Mouse (Mus musculus) MEL (cell line): ENCODE data around the gene Prkaa1. TPM values are rescaled to one million over a fixed set of nuclear protein-coding genes. Genes with fewer than 3 reads are reported as not detected.

Experiments
- DNase-seq: peaks from one replicate; pipeline ENCODE4 v3.0.0; 2011; ENCODE audit warnings: low read depth, low spot score
- H3K27ac ChIP-seq: 2 replicates; pipeline ENCODE4 v1.5.1; 2012; ENCODE audit warnings: low read depth, mild to moderate bottlenecking, control low read depth, low read length, moderate library complexity; ENCODE audit not compliant: control insufficient read depth
- H3K27me3 ChIP-seq, 2 experiments: fragments of 150-350 bp in 1 of 2; sonication (generic) in 1 of 2; 2 replicates each; pipeline ENCODE4 v1.6.1; 2012; ENCODE audit warnings: low read length in 2 of 2, mild to moderate bottlenecking in 2 of 2, improper control_type of control experiment in 1 of 2, moderate library complexity in 1 of 2; ENCODE audit not compliant: insufficient read depth in 2 of 2, control insufficient read depth in 1 of 2
- H3K36me3 ChIP-seq, 2 experiments: 2 replicates each; pipeline ENCODE4 v1.6.1; 2012 to 2014; ENCODE audit warnings: low read length in 2 of 2, improper control_type of control experiment in 1 of 2, inconsistent platforms in 1 of 2, mild to moderate bottlenecking in 1 of 2; ENCODE audit not compliant: insufficient read depth in 2 of 2, control insufficient read depth in 1 of 2
- H3K4me1 ChIP-seq, 2 experiments: fragments of 150-350 bp in 1 of 2; sonication (generic) in 1 of 2; 2 replicates each; pipeline ENCODE4 v1.6.1; 2012; ENCODE audit warnings: low read length in 2 of 2, improper control_type of control experiment in 1 of 2, mild to moderate bottlenecking in 1 of 2; ENCODE audit not compliant: insufficient read depth in 2 of 2, control insufficient read depth in 1 of 2
- H3K4me3 ChIP-seq, 2 experiments: fragments of 150-350 bp in 1 of 2; sonication (generic) in 1 of 2; 2 replicates each; pipeline ENCODE4 v1.5.1; 2012; ENCODE audit warnings: low read depth in 2 of 2, low read length in 2 of 2, mild to moderate bottlenecking in 2 of 2, moderate library complexity in 2 of 2, control low read depth in 1 of 2, improper control_type of control experiment in 1 of 2; ENCODE audit not compliant: control insufficient read depth in 1 of 2, insufficient read depth in 1 of 2
- H3K79me2 ChIP-seq: 2 replicates; pipeline ENCODE4 v1.6.1; 2012; ENCODE audit warnings: mild to moderate bottlenecking, low read length, moderate library complexity; ENCODE audit not compliant: control insufficient read depth, poor library complexity, insufficient read depth
- H3K9ac ChIP-seq: 2 replicates; pipeline ENCODE4 v1.6.1; 2012; ENCODE audit warnings: low read depth, mild to moderate bottlenecking, control low read depth, low read length, moderate library complexity; ENCODE audit not compliant: control insufficient read depth, poor library complexity, severe bottlenecking
- H3K9me3 ChIP-seq: fragments of 150-350 bp; sonication (generic); replicated peaks from 2 replicates; pipeline ENCODE4 v1.6.1; 2012; ENCODE audit warnings: mild to moderate bottlenecking, low read length, improper control_type of control experiment, moderate library complexity; ENCODE audit not compliant: insufficient read depth
- CHD1 ChIP-seq: IDR thresholded peaks from 2 replicates; pipeline ENCODE4 v1.6.1; 2012; ENCODE audit warnings: low read depth, mild to moderate bottlenecking, inconsistent platforms, low read length, improper control_type of control experiment
- CTCF ChIP-seq, 3 experiments: IDR thresholded peaks in 2 of 3; conservative IDR thresholded peaks in 1 of 3; 2 replicates each; pipeline ENCODE4 v1.5.1; 2011 to 2012; ENCODE audit warnings: low read length in 3 of 3, low read depth in 2 of 3, mild to moderate bottlenecking in 2 of 3, improper control_type of control experiment in 1 of 3, inconsistent platforms in 1 of 3, mixed read lengths in 1 of 3, moderate library complexity in 1 of 3; ENCODE audit not compliant: control insufficient read depth in 1 of 3, insufficient read depth in 1 of 3, poor library complexity in 1 of 3, severe bottlenecking in 1 of 3
- HCFC1 ChIP-seq: IDR thresholded peaks from 2 replicates; pipeline ENCODE4 v1.6.1; 2012; ENCODE audit warnings: low read depth, mild to moderate bottlenecking, inconsistent platforms, low read length, improper control_type of control experiment, moderate library complexity
- JUND ChIP-seq: IDR thresholded peaks from 2 replicates; pipeline ENCODE4 v1.6.1; 2011; ENCODE audit warnings: low read depth, mild to moderate bottlenecking, improper control_type of control experiment, low read length
- MXI1 ChIP-seq: IDR thresholded peaks from 2 replicates; pipeline ENCODE4 v1.6.1; 2011; ENCODE audit warnings: mild to moderate bottlenecking, low read depth, low read length, improper control_type of control experiment
- POLR2A ChIP-seq, 2 experiments: IDR thresholded peaks; 2 replicates each; pipeline ENCODE4 v1.6.1; 2011 to 2012; ENCODE audit warnings: low read length in 2 of 2, mild to moderate bottlenecking in 2 of 2, control low read depth in 1 of 2, improper control_type of control experiment in 1 of 2, low read depth in 1 of 2, moderate library complexity in 1 of 2; ENCODE audit not compliant: control insufficient read depth in 1 of 2, insufficient read depth in 1 of 2, poor library complexity in 1 of 2
- POLR2AphosphoS2 ChIP-seq: IDR thresholded peaks from 2 replicates; pipeline ENCODE4 v1.6.1; 2011; ENCODE audit warnings: low read length, improper control_type of control experiment
- POLR2AphosphoS5 ChIP-seq: IDR thresholded peaks from 2 replicates; pipeline ENCODE4 v1.6.1; 2012; ENCODE audit warnings: low read depth, borderline replicate concordance, mild to moderate bottlenecking, inconsistent platforms, low read length, moderate library complexity, mixed read lengths
- SIN3A ChIP-seq: IDR thresholded peaks from 2 replicates; pipeline ENCODE4 v1.6.1; 2012; ENCODE audit warnings: low read length, improper control_type of control experiment, inconsistent platforms
- USF2 ChIP-seq, 2 experiments: IDR thresholded peaks; 2 replicates each; pipeline ENCODE4 v1.6.1; 2011 to 2012; ENCODE audit warnings: improper control_type of control experiment in 2 of 2, low read length in 2 of 2, borderline replicate concordance in 1 of 2, inconsistent platforms in 1 of 2, low read depth in 1 of 2, mild to moderate bottlenecking in 1 of 2; ENCODE audit not compliant: insufficient read depth in 1 of 2
- ZMIZ1 ChIP-seq: IDR thresholded peaks from 2 replicates; pipeline ENCODE4 v1.6.1; 2012; ENCODE audit warnings: low read depth, mild to moderate bottlenecking, inconsistent platforms, low read length, improper control_type of control experiment, moderate library complexity
- ZNF384 ChIP-seq: IDR thresholded peaks from 2 replicates; pipeline ENCODE4 v1.6.1; 2012; ENCODE audit warnings: low read depth, mild to moderate bottlenecking, inconsistent platforms, low read length, improper control_type of control experiment
- polyA plus RNA-seq, 2 experiments: library from polyadenylated mRNA; stranded (reverse) in 1 of 2; unstranded in 1 of 2; fragments of >175 nt in 1 of 2; fragments of >200 nt in 1 of 2; gene quantifications; 2 replicates each; pipeline versions ENCODE4 v1.2.1 to v1.2.4; 2012; ENCODE audit warnings: low replicate concordance in 2 of 2, low read depth in 1 of 2; ENCODE audit not compliant: insufficient read length in 2 of 2, insufficient read depth in 1 of 2, missing spikeins in 1 of 2
- total RNA-seq: library from RNA; depleted of rRNA; stranded (reverse); fragments of 300-350 nt; gene quantifications from 2 replicates; pipeline ENCODE4 v1.2.3, GENCODE M21; 2012

Prkaa1 gene
- total and polyA plus RNA-seq, 3 experiments: 18.3 to 23.0 TPM; not detected in 1

GRCm38 (mm10) chr15:5119707-5120106 lies 24.0 kb upstream of the Prkaa1 start:
- H3K79me2 ChIP-seq: peaks cover 36% of the 10 kb centered on the region
- H3K27me3 ChIP-seq: no peaks in the 10 kb centered on the region
- H3K4me3 ChIP-seq: no peak overlapping the region
- no peaks in the 10 kb centered on the region for H3K9me3 ChIP-seq
- DNase-seq: peak; percentile 48
- H3K27ac ChIP-seq: peak overlapping the region; percentile 27; the same call in 1 of the 2 replicates
- TF ChIP-seq HCFC1 (no peak), POLR2AphosphoS5 (no peak), USF2 (IDR thresholded peaks at IDR 0.05; ENCODE audit: borderline replicate concordance in 1 of 2, insufficient read depth in 1 of 2, low read depth in 1 of 2, low read length in 2 of 2) (no peak), CTCF (IDR thresholded peaks at IDR 0.05 in 2 of 3, conservative IDR thresholded peaks at IDR 0.05 in 1 of 3; ENCODE audit: control insufficient read depth in 1 of 3, insufficient read depth in 1 of 3, low read depth in 2 of 3, low read length in 3 of 3, poor library complexity in 1 of 3, severe bottlenecking in 1 of 3) (peak in 2 of 3 experiments; percentile 8 to 17; a peak in 1 of 6 replicates), CHD1 (no peak), JUND (no peak), ZNF384 (no peak), POLR2A (IDR thresholded peaks at IDR 0.05; ENCODE audit: control insufficient read depth in 1 of 2, insufficient read depth in 1 of 2, low read depth in 1 of 2, low read length in 2 of 2, poor library complexity in 1 of 2) (peak in 1 of 2 experiments; percentile 62; a peak in 2 of 4 replicates)
- TF ChIP-seq, all 39 proteins: peak for 2
- Histone ChIP-seq H3K4me1 (peaks cover 2 to 9% of the 10 kb centered on the region in 2 experiments; a peak in 3 of 4 replicates), H3K9ac (0 out of 2 replicates have a peak overlapping the region, but pooled peaks have one; percentile 96), H3K36me3 (peaks cover 25 to 34% of the 10 kb centered on the region in 2 experiments)

- TF ChIP-seq SIN3A (0 out of 2 replicates have a peak, but pooled peaks have one; percentile 4), ZMIZ1 (peak; percentile 69; the same call in 1 of the 2 replicates), POLR2A (IDR thresholded peaks at IDR 0.05; ENCODE audit: control insufficient read depth in 1 of 2, insufficient read depth in 1 of 2, low read depth in 1 of 2, low read length in 2 of 2, poor library complexity in 1 of 2) (peak in 1 of 2 experiments; percentile 61; a peak in 1 of 4 replicates), POLR2AphosphoS5 (peak; percentile 59; the same call in 1 of the 2 replicates), POLR2AphosphoS2 (peak; percentile 89), MXI1 (no peak)
- H3K27ac ChIP-seq: peak overlapping the region; percentile 11
- H3K9me3 ChIP-seq: no peaks in the 10 kb centered on the region
- DNase-seq: peak; percentile 45
- peaks cover 2 to 6% of the 10 kb centered on the region in 2 experiments; a peak in 2 of 4 replicates for H3K4me1 ChIP-seq
- no peak overlapping the region for H3K4me3 ChIP-seq
- no peaks in the 10 kb centered on the region for H3K27me3 ChIP-seq
- no peak overlapping the region for H3K9ac ChIP-seq
- peaks cover 25 to 35% of the 10 kb centered on the region in 2 experiments for H3K36me3 ChIP-seq
- peaks cover 32% of the 10 kb centered on the region for H3K79me2 ChIP-seq
Measured at GRCm38 (mm10) chr15:5121535-5122313, 21.9 kb upstream of the Prkaa1 start.
